Mouse (Mus musculus) liver, adult 2 months (tissue): ENCODE measurements around the gene Fhit. TPM values are rescaled to one million over a fixed set of nuclear protein-coding genes. Genes with fewer than 3 reads are reported as not detected.

ENCODE experiments used
- DNase-seq: peaks from one replicate; pipeline ENCODE4 v3.0.0-alpha.2; 2011; ENCODE audit warnings: low read depth, low spot score; ENCODE audit errors: extremely low read depth
- H3K27ac ChIP-seq: fragments of 200-500 bp; replicated peaks from 2 replicates; pipeline ENCODE4 v1.5.1; 2012; ENCODE audit warnings: low read depth, mild to moderate bottlenecking, control low read depth, inconsistent platforms, low read length; ENCODE audit not compliant: insufficient read depth
- H3K27me3 ChIP-seq: fragments of 200-500 bp; 2 replicates; pipeline ENCODE4 v1.6.1; 2012; ENCODE audit warnings: mild to moderate bottlenecking, moderate library complexity, low read length, inconsistent platforms; ENCODE audit not compliant: control insufficient read depth, insufficient read depth
- H3K36me3 ChIP-seq: fragments of 200-500 bp; 2 replicates; pipeline ENCODE4 v1.6.1; 2012; ENCODE audit warnings: low read length, inconsistent platforms; ENCODE audit not compliant: control insufficient read depth, insufficient read depth
- H3K4me1 ChIP-seq: fragments of 200-500 bp; 2 replicates; pipeline ENCODE4 v1.6.1; 2011; ENCODE audit warnings: low read length; ENCODE audit not compliant: control insufficient read depth, insufficient read depth
- H3K4me3 ChIP-seq: fragments of 200-500 bp; 2 replicates; pipeline ENCODE4 v1.5.1; 2011; ENCODE audit warnings: low read depth, mild to moderate bottlenecking, control low read depth, low read length, moderate library complexity; ENCODE audit not compliant: insufficient read depth
- H3K79me2 ChIP-seq: fragments of 200-500 bp; 2 replicates; pipeline ENCODE4 v1.6.1; 2012; ENCODE audit warnings: inconsistent platforms, mild to moderate bottlenecking, low read length, moderate library complexity; ENCODE audit not compliant: control insufficient read depth, insufficient read depth
- H3K9ac ChIP-seq: fragments of 200-500 bp; 2 replicates; pipeline ENCODE4 v1.6.1; 2012; ENCODE audit warnings: low read depth, mild to moderate bottlenecking, control low read depth, inconsistent platforms, low read length
- CTCF ChIP-seq: fragments of 200-500 bp; IDR thresholded peaks from 2 replicates; pipeline ENCODE4 v1.5.1; 2011; ENCODE audit warnings: low read depth, low read length, control low read depth
- POLR2A ChIP-seq: fragments of 200-500 bp; IDR thresholded peaks from 2 replicates; pipeline ENCODE4 v1.6.1; 2011; ENCODE audit warnings: low read length, control low read depth; ENCODE audit not compliant: insufficient read depth; ENCODE audit errors: extremely low read depth
- WGBS: fragments of 180-500 bp; shearing (Covaris S2); methylation state at CpG from one replicate; pipeline ENCODE4 v1.1.7; 2018; 5-methylcytosine and 5-hydroxymethylcytosine counted together
- polyA plus RNA-seq: library from polyadenylated mRNA; depleted of rRNA; stranded (reverse); fragments of >200 nt; gene quantifications from 2 replicates; pipeline ENCODE4 v1.2.3, GENCODE M21; 2012
- total RNA-seq: library from RNA; depleted of rRNA; stranded (reverse); fragments of >200 nt; gene quantifications from 2 replicates; pipeline ENCODE4 v1.2.3, GENCODE M21; 2014

The Fhit gene
- total and polyA plus RNA-seq, 2 experiments = 7.6 to 7.8 TPM

DNA sequence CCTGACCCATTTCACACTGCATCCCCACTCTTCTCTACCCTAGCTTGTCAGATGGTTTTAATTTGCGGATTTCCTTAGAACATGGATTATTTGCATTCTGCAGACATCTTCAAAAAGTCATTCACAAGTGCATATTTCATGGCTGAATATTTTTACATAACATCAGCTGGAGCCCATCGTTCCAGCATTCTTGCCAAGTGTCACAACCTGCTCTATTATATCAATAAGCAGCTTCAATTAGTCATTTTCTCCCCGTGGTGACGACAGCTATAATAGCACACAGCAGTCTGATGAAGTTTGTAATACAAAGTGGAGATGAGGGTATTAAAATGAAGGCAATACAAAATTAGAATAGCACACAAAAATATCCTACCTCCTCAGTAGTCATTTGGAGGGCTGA is 337.0 kb downstream of the Fhit start:
- Histone ChIP-seq H3K9ac (no peak overlapping the region), H3K79me2 (no peaks in the 10 kb centered on the region), H3K27me3 (no peaks in the 10 kb centered on the region), H3K27ac (no peak overlapping the region), H3K36me3 (no peaks in the 10 kb centered on the region), H3K4me3 (no peak overlapping the region), H3K4me1 (no peaks in the 10 kb centered on the region)
- TF ChIP-seq CTCF (no peak), POLR2A (no peak)
- 83% methylated on average over 4 of the region's 4 CpGs for WGBS
- no peak for DNase-seq

DNA sequence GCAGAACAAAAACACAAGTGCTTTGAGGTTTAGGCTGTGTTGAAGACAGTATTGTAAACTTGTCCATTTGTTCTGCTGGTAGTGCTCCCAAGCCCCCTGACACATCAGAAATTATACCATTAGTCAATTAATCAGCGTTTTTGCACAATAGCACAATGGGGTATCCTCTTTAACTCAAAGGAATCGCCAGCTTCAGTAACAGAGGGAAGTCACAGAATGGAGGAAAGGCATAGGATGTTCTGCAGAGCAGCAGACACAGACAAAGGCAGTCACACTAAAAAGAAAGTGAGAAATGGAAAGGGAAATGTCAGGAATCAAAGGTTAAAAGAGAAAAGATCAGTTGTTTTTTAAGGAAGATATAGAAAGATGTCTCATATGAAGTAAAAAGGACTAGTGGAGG is 348.3 kb downstream of the Fhit start:
- no peak for DNase-seq
- Histone ChIP-seq H3K27ac (no peak overlapping the region), H3K4me3 (no peak overlapping the region), H3K79me2 (no peaks in the 10 kb centered on the region), H3K36me3 (no peaks in the 10 kb centered on the region), H3K27me3 (no peaks in the 10 kb centered on the region), H3K4me1 (no peaks in the 10 kb centered on the region), H3K9ac (no peak overlapping the region)
- 61% methylated on average over 2 of the region's 2 CpGs for WGBS
- TF ChIP-seq POLR2A (no peak), CTCF (no peak)

- Histone ChIP-seq H3K27ac (no peak overlapping the region), H3K36me3 (no peaks in the 10 kb centered on the region), H3K9ac (no peak overlapping the region), H3K4me3 (no peak overlapping the region), H3K4me1 (no peaks in the 10 kb centered on the region), H3K79me2 (no peaks in the 10 kb centered on the region), H3K27me3 (no peaks in the 10 kb centered on the region)
- TF ChIP-seq POLR2A (no peak), CTCF (no peak)
- DNase-seq = peak; percentile 1
- WGBS = 76% methylated on average over 4 of the region's 4 CpGs
These were observed 363.2 kb downstream of the Fhit start for GRCm38 (mm10) chr14:10798489-10799180.

DNA sequence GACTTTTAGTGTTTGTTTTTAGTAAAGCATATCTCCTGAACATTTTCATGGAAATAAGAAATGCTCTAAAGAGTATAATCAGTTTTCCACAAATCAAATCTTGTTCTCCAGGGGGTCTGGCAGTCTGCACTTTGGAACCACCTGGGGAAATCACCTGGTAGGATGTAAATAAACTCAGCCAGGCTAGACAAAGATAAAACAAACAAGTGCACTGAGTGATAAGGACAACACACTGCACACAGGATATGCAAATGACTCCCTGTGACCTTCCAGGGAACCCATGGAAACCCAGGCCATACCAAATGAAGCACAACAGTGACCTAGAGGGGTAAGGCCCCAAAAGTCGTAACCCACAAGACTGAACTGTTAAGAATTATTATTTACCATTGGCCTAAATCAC is 364.2 kb downstream of the Fhit start:
- Histone ChIP-seq H3K4me1 (no peaks in the 10 kb centered on the region), H3K27me3 (no peaks in the 10 kb centered on the region), H3K9ac (no peak overlapping the region), H3K27ac (no peak overlapping the region), H3K4me3 (no peak overlapping the region), H3K36me3 (no peaks in the 10 kb centered on the region), H3K79me2 (no peaks in the 10 kb centered on the region)
- DNase-seq = no peak
- TF ChIP-seq CTCF (no peak), POLR2A (no peak)
- WGBS = 57% methylated on average over 1 of the region's 1 CpGs

- Histone ChIP-seq H3K4me1 (no peaks in the 10 kb centered on the region), H3K9ac (no peak overlapping the region), H3K27ac (no peak overlapping the region), H3K27me3 (no peaks in the 10 kb centered on the region), H3K79me2 (no peaks in the 10 kb centered on the region), H3K36me3 (no peaks in the 10 kb centered on the region), H3K4me3 (no peak overlapping the region)
- TF ChIP-seq CTCF = no peak
- TF ChIP-seq POLR2A = no peak
- WGBS = 79% methylated on average over 2 of the region's 2 CpGs
- DNase-seq = no peak
These were observed 366.2 kb downstream of the Fhit start for GRCm38 (mm10) chr14:10795498-10796075.

DNA sequence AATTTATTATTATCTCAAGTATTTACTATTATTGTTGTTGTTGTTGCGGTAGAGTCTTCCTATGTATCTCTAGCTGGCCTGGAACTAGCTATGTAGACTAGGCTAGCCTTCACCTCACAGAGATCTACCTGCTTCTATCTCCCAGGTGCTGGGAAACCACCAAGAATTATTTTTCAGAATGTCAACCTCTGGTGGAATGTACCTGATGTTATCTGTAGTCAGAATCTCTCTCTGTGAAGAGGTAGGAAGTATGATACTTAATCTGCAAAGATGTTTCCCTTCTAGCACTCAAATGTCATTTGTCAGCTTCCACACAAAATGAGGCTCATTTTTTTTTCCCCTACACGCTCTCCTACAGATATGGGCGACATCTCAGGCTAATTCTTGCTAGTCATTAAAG is 377.9 kb downstream of the Fhit start:
- TF ChIP-seq CTCF = no peak
- TF ChIP-seq POLR2A = no peak
- Histone ChIP-seq H3K9ac (no peak overlapping the region), H3K27me3 (no peaks in the 10 kb centered on the region), H3K4me3 (no peak overlapping the region), H3K79me2 (no peaks in the 10 kb centered on the region), H3K27ac (no peak overlapping the region), H3K4me1 (no peaks in the 10 kb centered on the region), H3K36me3 (no peaks in the 10 kb centered on the region)
- no peak for DNase-seq
- 89% methylated on average over 3 of the region's 3 CpGs for WGBS
